19 mouse cellular contexts compared by ENCODE assay signal in genomic region chr12:88461026-88461425, GRCm38 (mm10).
A peak's percentile ranks its signal among the peaks of the same experiment; 100 is the strongest.
DNase-seq lines count a peak whose midpoint lies in the region; ATAC-seq lines count a peak whose summit lies in the region.
"Had no signal": no experiment of that assay in that cellular context is flagged by ENCODE, and none has a peak within 500 bp of the region (broad histone marks: within the 10 kb centered on the region; RNA-seq: fewer than 3 reads in every experiment).

No protein-coding gene starts in this region.

- no peaks in the 10 kb centered on the region; the same call in 1 of the 2 replicates for H3K4me1 ChIP-seq in heart, embryonic 10.5 days
- no peaks in the 10 kb centered on the region for H3K4me1 ChIP-seq in heart, embryonic 11.5 days (ENCODE audit: control insufficient read depth, insufficient read depth, low read length)

- intact Hi-C loops in heart, postnatal 14 days (cut with DNase I), result no loop called here

- DNase-seq in heart, adult 11 months, result peak; percentile 61
- no peak for DNase-seq in heart, postnatal 14 days
- peak; percentile 67 for DNase-seq in heart, embryonic 10.5 days (ENCODE audit: low spot score)
- DNase-seq: adrenal gland, adult 2 months; adrenal gland, adult 8-10 months; adrenal gland, postnatal 10 days; adrenal gland, postnatal 14 days; adrenal gland, postnatal 25 days; adrenal gland, postnatal 36 days; B cell, adult 2 months; cerebellum, adult 11 months; cerebellum, adult 11-12 months; cerebellum, adult 18-20 months had no signal

- no peak overlapping the region for H3K9ac ChIP-seq in heart, embryonic 11.5 days (ENCODE audit: low read depth, low read length)

- ATAC-seq in heart, embryonic 11.5 days (replicated peaks; ENCODE audit: insufficient number of reproducible peaks, low FRiP score, low TSS enrichment), result no peak
- ATAC-seq: activated CD4-positive, CD25-positive, alpha-beta regulatory T cell, adult 4 months; CD4-positive, CD25-positive, alpha-beta regulatory T cell, adult 4 months; Patski had no signal

- peaks cover 12% of the 10 kb centered on the region for H3K36me3 ChIP-seq in heart, embryonic 10.5 days
- H3K36me3 ChIP-seq in heart, embryonic 11.5 days (ENCODE audit: control insufficient read depth, insufficient read depth, low read length), result no peaks in the 10 kb centered on the region

- no peak overlapping the region for H3K27ac ChIP-seq in heart, embryonic 10.5 days
- no peak overlapping the region for H3K27ac ChIP-seq in heart, embryonic 11.5 days (ENCODE audit: low read depth, low read length)

- WGBS in heart, embryonic 10.5 days, result 92% methylated on average over 6 of the region's 6 CpGs
- 87% methylated on average over 6 of the region's 6 CpGs for WGBS in heart, embryonic 11.5 days (ENCODE audit: insufficient replicate concordance)

- H3K27me3 ChIP-seq in heart, embryonic 10.5 days (ENCODE audit: insufficient read depth, poor library complexity, severe bottlenecking), result no peaks in the 10 kb centered on the region
- no peaks in the 10 kb centered on the region for H3K27me3 ChIP-seq in heart, embryonic 11.5 days (ENCODE audit: control insufficient read depth, insufficient read depth, low read length)
- H3K27me3 ChIP-seq: CH12.LX, Patski had no signal

- H3K4me3 ChIP-seq in heart, embryonic 10.5 days, result no peak overlapping the region
- no peak overlapping the region for H3K4me3 ChIP-seq in heart, embryonic 11.5 days (ENCODE audit: low read depth, low read length)

- no peaks in the 10 kb centered on the region for H3K9me3 ChIP-seq in heart, embryonic 10.5 days
- H3K9me3 ChIP-seq in heart, embryonic 11.5 days (replicated peaks; ENCODE audit: control insufficient read depth, low read length), result no peaks in the 10 kb centered on the region
- H3K9me3 ChIP-seq: G1E had no signal

- no peak overlapping the region for H3K4me2 ChIP-seq in heart, embryonic 11.5 days

Comparison
In these comparisons a context has a peak if more than half of its experiments do, and no peak if none do; other contexts are left out.
1. DNase-seq: peak in heart, adult 11 months (single experiment) and heart, embryonic 10.5 days (single experiment); none in heart, postnatal 14 days (0 of 2).